Mouse (Mus musculus) layer of hippocampus, adult 2 months (tissue): ENCODE measurements at regions not wholly inside any gene's neighbourhood (a gene's known extent, or its start where the extent isn't known, plus 50 kb on each side); places are given as distances from the start of the nearest gene placed in this dataset.

ENCODE experiments used
- DNase-seq, 2 experiments: peaks; one replicate each; pipeline ENCODE4 v3.0.0; 2022; ENCODE audit warnings: low spot score in 2 of 2
- H3K27ac ChIP-seq: fragments of 200-600 bp; 2 replicates; pipeline ENCODE4 v1.8.1; 2022
- H3K4me3 ChIP-seq: fragments of 200-600 bp; 2 replicates; pipeline ENCODE4 v1.8.1; 2022; ENCODE audit warnings: mild to moderate bottlenecking
- CTCF ChIP-seq: fragments of 200-600 bp; conservative IDR thresholded peaks from 2 replicates; pipeline ENCODE4 v1.8.1; 2022; ENCODE audit warnings: antibody characterized with exemption, mild to moderate bottlenecking, moderate library complexity

DNA sequence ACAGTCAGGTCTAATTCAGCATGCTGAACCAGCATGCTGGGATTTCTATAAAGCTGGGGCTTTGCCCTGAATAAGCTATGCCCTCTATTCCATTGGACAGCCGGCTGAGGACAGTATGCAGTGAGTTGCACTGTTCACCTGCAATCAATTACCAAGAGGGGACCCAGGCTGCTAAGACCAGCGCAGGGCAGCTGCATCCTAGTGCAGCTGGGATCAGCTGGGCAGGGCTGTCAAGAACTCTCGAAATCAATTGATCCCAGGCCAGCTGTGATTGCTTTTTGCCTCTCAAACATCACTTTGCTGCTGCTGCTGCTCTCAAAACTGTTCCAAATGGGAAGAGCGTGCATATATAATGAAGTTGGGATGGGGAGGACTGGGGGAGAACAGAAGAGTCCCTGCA lies 196.3 kb upstream of the Ferd3l start:
- no peak for TF ChIP-seq CTCF
- Histone ChIP-seq H3K27ac (no peak overlapping the region), H3K4me3 (no peak overlapping the region)
- no peak for DNase-seq

- DNase-seq, result no peak
- TF ChIP-seq CTCF, result no peak
- H3K4me3 ChIP-seq, result no peak overlapping the region
- no peak overlapping the region for H3K27ac ChIP-seq
These were observed 152.4 kb upstream of the Ferd3l start for GRCm38 (mm10) chr12:33775563-33776468.

GRCm38 (mm10) chr12:33778477-33778876 lies 149.7 kb upstream of the Ferd3l start:
- no peak for DNase-seq
- Histone ChIP-seq H3K27ac (no peak overlapping the region), H3K4me3 (no peak overlapping the region)
- no peak for TF ChIP-seq CTCF

DNA sequence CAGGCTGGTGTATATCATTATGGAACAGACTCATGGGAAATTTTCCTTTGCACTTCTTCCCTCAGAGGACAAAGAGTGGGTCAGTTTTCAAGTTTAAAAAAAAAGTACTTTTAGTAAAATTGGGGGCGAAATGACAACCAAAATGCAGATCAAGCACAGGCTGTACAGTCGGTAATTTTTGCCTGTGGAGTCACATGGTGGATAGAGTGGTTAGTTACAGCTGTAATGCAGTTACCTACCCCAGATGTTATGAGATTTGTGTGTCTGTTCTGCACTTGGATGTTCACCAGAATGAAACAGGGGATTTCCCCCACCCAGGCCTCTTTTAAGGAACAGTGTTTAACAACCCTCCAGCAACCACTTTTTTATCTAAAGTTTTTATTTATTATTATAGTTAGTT lies 148.3 kb upstream of the Ferd3l start:
- H3K27ac ChIP-seq, result no peak overlapping the region
- no peak overlapping the region for H3K4me3 ChIP-seq
- no peak for TF ChIP-seq CTCF
- no peak for DNase-seq

- Histone ChIP-seq H3K4me3 (no peak overlapping the region), H3K27ac (no peak overlapping the region)
- TF ChIP-seq CTCF, result no peak
- DNase-seq, result no peak
These were observed 123.9 kb upstream of the Ferd3l start for GRCm38 (mm10) chr12:33804206-33804791.

DNA sequence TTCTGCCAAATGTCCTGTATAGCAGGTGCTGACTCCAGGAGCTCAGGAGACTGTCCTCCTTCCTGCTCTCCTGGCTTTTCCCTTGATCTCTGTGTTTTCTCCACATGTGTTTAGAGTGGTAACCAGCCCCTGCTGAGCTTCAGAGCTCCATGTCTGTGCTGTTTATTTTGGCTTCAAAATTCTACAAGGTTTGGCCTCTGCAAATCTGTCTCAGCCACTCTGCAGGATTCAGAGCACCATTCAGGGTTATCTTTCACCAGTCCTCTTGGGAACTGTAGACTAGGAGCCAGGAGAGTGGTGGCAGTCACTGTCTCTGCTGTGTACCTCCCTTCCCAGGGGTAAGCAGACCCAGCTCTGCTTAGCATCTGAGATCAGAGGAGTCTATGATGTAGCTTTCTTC lies 102.7 kb upstream of the Ferd3l start:
- H3K27ac ChIP-seq, result no peak overlapping the region
- DNase-seq, result no peak
- TF ChIP-seq CTCF, result no peak
- H3K4me3 ChIP-seq, result no peak overlapping the region

GRCm38 (mm10) chr12:33849088-33849487 lies 79.1 kb upstream of the Ferd3l start:
- no peak for DNase-seq
- H3K4me3 ChIP-seq, result no peak overlapping the region
- no peak for TF ChIP-seq CTCF
- H3K27ac ChIP-seq, result no peak overlapping the region

DNA sequence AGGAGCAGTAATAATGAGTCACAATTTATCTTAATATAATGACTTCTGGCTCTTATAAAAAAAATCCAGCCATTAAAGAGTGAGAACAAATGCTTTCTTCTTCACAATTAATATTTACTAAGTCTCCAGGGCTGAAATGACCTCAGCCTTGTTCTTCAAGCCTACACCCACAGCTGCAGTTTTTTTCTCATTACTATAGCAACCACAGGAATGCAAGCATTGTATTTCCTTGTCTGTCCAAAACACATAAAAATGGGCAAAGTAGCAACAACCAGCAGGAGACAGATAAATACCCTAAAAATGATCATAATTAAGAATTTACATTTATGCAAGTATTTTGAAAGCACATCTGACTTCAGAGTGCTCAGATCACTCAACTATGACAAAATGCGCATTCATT lies 76.5 kb upstream of the Ferd3l start:
- no peak overlapping the region for H3K27ac ChIP-seq
- no peak for DNase-seq
- H3K4me3 ChIP-seq, result no peak overlapping the region
- TF ChIP-seq CTCF, result no peak
